Mouse (Mus musculus) spleen, adult 2 months (tissue): ENCODE results near the gene Acox1.
A peak's percentile ranks its signal among the peaks of the same experiment; 100 is the strongest.

Experiments
- CTCF ChIP-seq: fragments of 200-500 bp; IDR thresholded peaks from 2 replicates; pipeline ENCODE4 v1.5.1; 2011; ENCODE audit warnings: mild to moderate bottlenecking, inconsistent platforms; ENCODE audit not compliant: insufficient read depth, insufficient read length, insufficient replicate concordance; ENCODE audit errors: extremely low read depth
- POLR2A ChIP-seq: fragments of 200-500 bp; IDR thresholded peaks from 2 replicates; pipeline ENCODE4 v1.6.1; 2011; ENCODE audit warnings: low read depth, low read length, inconsistent platforms

DNA sequence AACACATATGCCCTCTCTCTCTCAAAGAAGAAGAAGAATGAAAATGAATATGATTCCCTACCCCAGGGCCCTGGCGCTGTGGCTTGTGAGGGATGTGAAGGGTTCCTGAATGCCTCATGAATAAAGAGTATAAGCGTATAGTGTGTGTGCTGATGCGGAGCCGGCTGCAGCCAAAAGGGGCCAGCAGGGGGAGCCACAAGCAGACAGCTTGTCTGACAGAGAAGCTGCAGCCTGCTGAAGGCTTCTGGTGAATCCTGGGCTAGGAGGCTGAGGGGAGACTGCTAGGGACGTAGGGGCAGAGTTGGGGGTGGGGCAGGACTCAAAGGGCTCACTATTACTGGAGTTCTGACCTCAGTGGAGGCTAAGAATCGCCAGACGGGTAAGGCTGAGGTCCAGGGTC is 16.3 kb upstream of the Acox1 start:
- TF ChIP-seq CTCF (peak; percentile 12; the same call in 1 of the 2 replicates), POLR2A (no peak)
